Mouse (Mus musculus) limb, embryonic 14.5 days (tissue): ENCODE measurements around the gene Fam20b. TPM values are rescaled to one million over a fixed set of nuclear protein-coding genes. Genes with fewer than 3 reads are reported as not detected.

Source experiments
- ATAC-seq: fragments of 200-750 bp; cut with Nextera tagmentation; 2 replicates; pipeline ENCODE4 v1.8.0; 2017; ENCODE audit warnings: low read depth, moderate number of reproducible peaks, moderate TSS enrichment; ENCODE audit not compliant: low FRiP score
- DNase-seq: peaks from one replicate; pipeline ENCODE4 v3.0.0-alpha.2; 2015; ENCODE audit warnings: low spot score
- H3K27ac ChIP-seq: fragments of 300-500 bp; sonication (generic); replicated peaks from 2 replicates; pipeline ENCODE4 v1.5.1; 2014; ENCODE audit warnings: low read depth, mild to moderate bottlenecking, low read length, moderate library complexity, mixed read lengths
- H3K27me3 ChIP-seq: fragments of 300-500 bp; sonication (generic); 2 replicates; pipeline ENCODE4 v1.6.1; 2014; ENCODE audit warnings: low read length, mixed read lengths; ENCODE audit not compliant: control insufficient read depth, insufficient read depth
- H3K36me3 ChIP-seq: fragments of 300-500 bp; sonication (generic); 2 replicates; pipeline ENCODE4 v1.6.1; 2014; ENCODE audit warnings: mild to moderate bottlenecking, low read length, moderate library complexity, mixed read lengths; ENCODE audit not compliant: control insufficient read depth, insufficient read depth
- H3K4me1 ChIP-seq: fragments of 300-500 bp; sonication (generic); 2 replicates; pipeline ENCODE4 v1.6.1; 2014; ENCODE audit warnings: antibody characterized with exemption, low read length, mixed read lengths; ENCODE audit not compliant: control insufficient read depth, insufficient read depth
- H3K4me2 ChIP-seq: fragments of 300-500 bp; sonication (generic); replicated peaks from 2 replicates; pipeline ENCODE4 v1.6.1; 2014; ENCODE audit warnings: low read depth, mild to moderate bottlenecking, low read length, moderate library complexity; ENCODE audit not compliant: severe bottlenecking
- H3K4me3 ChIP-seq: fragments of 300-500 bp; sonication (generic); replicated peaks from 2 replicates; pipeline ENCODE4 v1.5.1; 2014; ENCODE audit warnings: low read length
- H3K9ac ChIP-seq: fragments of 300-500 bp; sonication (generic); 2 replicates; pipeline ENCODE4 v1.6.1; 2014; ENCODE audit warnings: mild to moderate bottlenecking, low read depth, low read length, moderate library complexity; ENCODE audit not compliant: severe bottlenecking
- H3K9me3 ChIP-seq: fragments of 300-500 bp; sonication (generic); 2 replicates; pipeline ENCODE4 v1.6.1; 2016; ENCODE audit warnings: low read length; ENCODE audit not compliant: control insufficient read depth
- POLR2A ChIP-seq: fragments of 200-500 bp; IDR thresholded peaks from 2 replicates; pipeline ENCODE4 v1.8.0; 2012; ENCODE audit warnings: inconsistent platforms, mild to moderate bottlenecking, moderate library complexity, borderline replicate concordance; ENCODE audit not compliant: insufficient read depth, insufficient read length; ENCODE audit errors: extremely low read depth
- WGBS: fragments of 180-500 bp; shearing (Covaris S2); extraction: QIAGEN DNeasy Blood & Tissue Kit; methylation state at CpG from one replicate; pipeline ENCODE4 v1.1.7; 2014; 5-methylcytosine and 5-hydroxymethylcytosine counted together
- polyA plus RNA-seq, 2 experiments: library from polyadenylated mRNA; depleted of rRNA in 1 of 2; stranded (reverse) in 1 of 2; unstranded in 1 of 2; fragments of >200 nt; fragmentation: Nextera tagmentation in 1 of 2; extraction: Ambion mirVana in 1 of 2; gene quantifications; 2 replicates each; pipeline versions ENCODE4 v1.2.1 to v1.2.3; 2012 to 2014

Fam20b gene
- polyA plus RNA-seq, 2 experiments: 33.5 to 35.8 TPM

DNA sequence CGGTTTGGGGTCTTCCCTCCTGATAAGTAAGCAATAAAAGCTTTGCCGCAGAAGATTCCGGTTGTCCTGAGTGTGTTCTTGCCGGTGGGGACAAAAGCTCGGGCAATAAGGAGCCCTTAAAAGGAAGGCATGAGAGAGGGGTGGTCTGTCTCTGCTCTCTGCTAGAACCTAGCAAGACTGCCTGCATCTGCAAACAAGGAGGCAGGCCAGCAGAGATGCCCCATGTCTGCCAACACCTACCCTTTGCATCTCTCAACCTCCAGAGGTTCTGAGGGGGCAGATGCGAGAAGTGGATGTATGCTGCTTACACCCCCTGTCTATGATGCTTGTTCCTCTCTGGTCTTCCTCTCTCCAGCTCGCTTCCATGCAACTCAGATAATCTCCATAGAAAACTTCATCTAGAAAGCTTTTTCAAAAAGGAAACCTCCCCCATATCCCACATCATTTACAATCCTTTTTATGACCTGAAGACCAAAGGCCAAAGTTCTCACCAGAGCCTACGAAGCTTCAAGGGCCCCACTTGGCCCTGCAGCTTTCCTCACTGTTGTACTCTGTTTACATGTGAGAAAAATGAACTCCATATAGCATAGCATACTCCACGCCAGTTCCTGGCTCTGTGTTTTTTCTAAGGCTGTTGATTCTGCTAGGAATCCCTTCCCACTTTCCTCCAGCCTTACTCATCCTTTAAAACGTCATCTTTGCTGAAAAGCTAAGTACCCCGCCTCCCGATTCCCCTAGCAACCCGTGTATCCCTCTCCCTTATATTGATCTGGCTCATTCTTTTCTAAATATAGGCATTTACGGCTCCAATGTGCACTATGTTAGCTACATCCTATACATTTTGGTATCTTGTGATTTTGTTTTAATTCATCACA is 8.6 kb upstream of the Fam20b start:
- Histone ChIP-seq H3K9me3 (no peaks in the 10 kb centered on the region), H3K9ac (no peak overlapping the region)

GRCm38 (mm10) chr1:156722089-156722488 is 3.2 kb upstream of the Fam20b start:
- H3K4me2 ChIP-seq: no peak overlapping the region
- H3K27me3 ChIP-seq: no peaks in the 10 kb centered on the region
- 49% methylated on average over 6 of the region's 6 CpGs for WGBS
- peaks cover 5% of the 10 kb centered on the region; the same call in 1 of the 2 replicates for H3K4me1 ChIP-seq
- H3K27ac ChIP-seq: no peak overlapping the region
- H3K4me3 ChIP-seq: no peak overlapping the region
- no peak for DNase-seq
- no peak overlapping the region for H3K9ac ChIP-seq
- no peaks in the 10 kb centered on the region for H3K9me3 ChIP-seq
- no peak for TF ChIP-seq POLR2A
- no peak for ATAC-seq
- no peaks in the 10 kb centered on the region for H3K36me3 ChIP-seq

More for the DNA sequence above, 8.6 kb upstream of the Fam20b start:
- WGBS: 78% methylated on average over 13 of the region's 14 CpGs
- Histone ChIP-seq H3K36me3 (no peaks in the 10 kb centered on the region), H3K4me3 (no peak overlapping the region), H3K4me1 (no peaks in the 10 kb centered on the region), H3K27ac (no peak overlapping the region), H3K27me3 (no peaks in the 10 kb centered on the region), H3K4me2 (no peak overlapping the region)
- DNase-seq (no peak), ATAC-seq (no peak)
- TF ChIP-seq POLR2A: no peak

DNA sequence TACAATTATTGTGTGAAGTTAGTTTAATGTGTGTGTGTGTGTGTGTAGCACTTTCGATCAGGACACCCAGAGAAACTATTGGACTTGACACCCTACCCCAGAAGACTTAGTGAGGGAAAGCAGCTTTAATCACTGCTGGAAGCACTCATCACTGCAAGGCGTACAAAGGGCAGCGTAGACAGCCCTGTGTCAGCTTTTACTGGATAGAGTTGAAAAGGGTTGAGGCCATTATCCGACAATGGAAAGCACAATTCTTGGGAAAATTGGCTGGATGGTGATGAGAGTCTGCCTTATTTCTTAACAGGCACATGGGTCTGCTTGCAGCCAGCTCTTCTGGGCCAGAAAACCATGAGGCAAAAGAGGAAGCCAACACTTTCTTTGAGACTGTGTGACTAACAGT is 1.2 kb upstream of the Fam20b start:
- no peak overlapping the region for H3K4me2 ChIP-seq
- no peaks in the 10 kb centered on the region for H3K9me3 ChIP-seq
- peaks cover 5% of the 10 kb centered on the region; the same call in 1 of the 2 replicates for H3K4me1 ChIP-seq
- WGBS: 70% methylated on average over 4 of the region's 4 CpGs
- no peak overlapping the region for H3K4me3 ChIP-seq
- H3K27ac ChIP-seq: no peak overlapping the region
- no peak overlapping the region for H3K9ac ChIP-seq
- H3K36me3 ChIP-seq: peaks cover 10% of the 10 kb centered on the region; the same call in 1 of the 2 replicates
- ATAC-seq (no peak), DNase-seq (no peak)
- H3K27me3 ChIP-seq: no peaks in the 10 kb centered on the region
- TF ChIP-seq POLR2A: no peak

- DNase-seq (no peak), ATAC-seq (peak; percentile 82)
- 0 out of 2 replicates have a peak, but pooled peaks have one; percentile 24 for TF ChIP-seq POLR2A
- Histone ChIP-seq H3K9ac (peak overlapping the region; percentile 89), H3K4me2 (peak overlapping the region; percentile 70), H3K4me1 (peaks cover 5% of the 10 kb centered on the region; the same call in 1 of the 2 replicates), H3K36me3 (peaks cover 11% of the 10 kb centered on the region; the same call in 1 of the 2 replicates), H3K27me3 (no peaks in the 10 kb centered on the region), H3K27ac (peak overlapping the region; percentile 73), H3K4me3 (peak overlapping the region; percentile 94), H3K9me3 (no peaks in the 10 kb centered on the region)
- WGBS: under 1% methylated on average over 22 of the region's 73 CpGs
Observed at GRCm38 (mm10) chr1:156718286-156718949, 468 bp downstream of the Fam20b start.

GRCm38 (mm10) chr1:156717751-156718285 is 1.1 kb downstream of the Fam20b start:
- no peak for ATAC-seq
- 12% methylated on average over 13 of the region's 13 CpGs for WGBS
- H3K27ac ChIP-seq: no peak overlapping the region

More at GRCm38 (mm10) chr1:156717751-156718285, 1.1 kb downstream of the Fam20b start:
- peak overlapping the region; percentile 70 for H3K4me2 ChIP-seq
- peak overlapping the region; percentile 94 for H3K4me3 ChIP-seq
- H3K36me3 ChIP-seq: peaks cover 11% of the 10 kb centered on the region; the same call in 1 of the 2 replicates
- H3K27me3 ChIP-seq: no peaks in the 10 kb centered on the region
- H3K4me1 ChIP-seq: peaks cover 5% of the 10 kb centered on the region; the same call in 1 of the 2 replicates
- DNase-seq: no peak
- TF ChIP-seq POLR2A: no peak
- H3K9me3 ChIP-seq: no peaks in the 10 kb centered on the region
- peak overlapping the region; percentile 89 for H3K9ac ChIP-seq
